8 mouse cellular contexts compared by ENCODE assay signal in the genomic region with DNA sequence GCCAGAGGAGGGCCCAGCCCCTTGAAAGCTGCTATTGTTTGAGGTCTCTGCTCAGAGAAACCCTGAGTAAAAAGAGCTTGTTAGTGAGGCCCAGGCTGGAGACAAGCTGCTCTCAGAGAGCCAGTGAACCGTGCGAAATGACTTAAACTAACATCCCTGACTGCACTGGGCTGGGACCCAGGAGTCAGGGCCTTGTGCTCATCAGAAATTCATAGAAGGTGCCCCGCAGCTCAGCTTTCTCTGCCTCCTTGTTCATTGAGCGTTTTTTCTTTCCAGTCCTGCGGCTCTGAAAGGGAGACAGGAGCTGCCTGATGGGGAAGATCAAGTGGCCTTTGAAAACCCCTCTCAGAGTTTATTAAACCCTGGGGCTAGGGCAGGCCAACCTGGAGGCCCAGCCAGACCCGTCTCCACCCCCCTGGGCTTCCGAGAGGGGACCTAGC.
A peak's percentile ranks its signal among the peaks of the same experiment; 100 is the strongest.
DNase-seq lines count a peak whose midpoint lies in the region; ATAC-seq and TF ChIP-seq lines count a peak whose summit lies in the region.

No protein-coding gene starts in this region.

- no peaks in the 10 kb centered on the region for H3K79me2 ChIP-seq in CH12.LX (replicated peaks; ENCODE audit: control insufficient read depth, extremely low read depth, insufficient read depth, poor library complexity, severe bottlenecking)

- in situ Hi-C loops in CH12.LX (cut with MboI; ENCODE audit: low pct_ligation_motif_present, low pct_unique_long_range_greater_than_20kb, low sequenced_read_pairs), result no loop called here

- DNase-seq in CH12.LX (ENCODE audit: extremely low read depth), result peak; percentile 57
- peak; percentile 54 to 66 for DNase-seq in cerebellum, adult 2 months
- peak; percentile 35 to 37 for DNase-seq in frontal cortex, adult 2 months (ENCODE audit: extremely low spot score in 1 of 2, low spot score in 1 of 2)
- DNase-seq in kidney, postnatal 36 days, result peak; percentile 68 to 72
- no peak for DNase-seq in adrenal gland, postnatal 36 days
- DNase-seq in gastrocnemius, postnatal 36 days, result no peak

- no peak overlapping the region for H3K4me3 ChIP-seq in CH12.LX (replicated peaks in 1 of 3; ENCODE audit: low read depth in 2 of 3, low read length in 2 of 3, poor library complexity in 1 of 3)
- no peak overlapping the region for H3K4me3 ChIP-seq in cerebellum, adult 2 months (replicated peaks; ENCODE audit: insufficient read depth, low read depth, low read length)
- H3K4me3 ChIP-seq in midbrain, embryonic 15.5 days, result no peak overlapping the region

- TF ChIP-seq RAD21 in CH12.LX (IDR thresholded peaks at IDR 0.05; ENCODE audit: low read depth, low read length), result no peak

- dilution Hi-C loops in CH12.LX (cut with MboI; ENCODE audit: extremely low pct_ligation_motif_present, extremely low pct_unique_long_range_greater_than_20kb, low sequenced_read_pairs), result no loop called here

- intact Hi-C loops in gastrocnemius, postnatal 36 days (cut with DNase I), result no loop called here

- no peaks in the 10 kb centered on the region for H3K9me3 ChIP-seq in CH12.LX (replicated peaks; ENCODE audit: low read length)
- H3K9me3 ChIP-seq in midbrain, embryonic 15.5 days, result no peaks in the 10 kb centered on the region

- H3K4me1 ChIP-seq in CH12.LX (ENCODE audit: control insufficient read depth in 1 of 2, insufficient read depth in 2 of 2), result peaks cover 0 to 49% of the 10 kb centered on the region in 2 experiments; a peak in 2 of 4 replicates
- H3K4me1 ChIP-seq in cerebellum, adult 2 months (ENCODE audit: control insufficient read depth, insufficient read depth, low read length), result peaks cover 46% of the 10 kb centered on the region
- peaks cover 30% of the 10 kb centered on the region for H3K4me1 ChIP-seq in midbrain, embryonic 15.5 days

- H3K27me3 ChIP-seq in CH12.LX (replicated peaks), result no peaks in the 10 kb centered on the region
- no peaks in the 10 kb centered on the region for H3K27me3 ChIP-seq in cerebellum, adult 2 months (ENCODE audit: control insufficient read depth, insufficient read depth, low read length)
- H3K27me3 ChIP-seq in midbrain, embryonic 15.5 days (replicated peaks), result peaks cover 24% of the 10 kb centered on the region

- H3K9ac ChIP-seq in CH12.LX (ENCODE audit: insufficient read depth, low read depth), result no peak overlapping the region
- H3K9ac ChIP-seq in midbrain, embryonic 15.5 days, result 0 out of 2 replicates have a peak overlapping the region, but pooled peaks have one; percentile 2

- no peak overlapping the region for H3K27ac ChIP-seq in CH12.LX (ENCODE audit: insufficient read depth, low read depth)
- peak overlapping the region; percentile 26; the same call in 1 of the 2 replicates for H3K27ac ChIP-seq in cerebellum, adult 2 months (ENCODE audit: insufficient read depth, low read length)
- H3K27ac ChIP-seq in midbrain, embryonic 15.5 days, result peak overlapping the region; percentile 56

- TF ChIP-seq EP300 in CH12.LX (IDR thresholded peaks at IDR 0.05; ENCODE audit: low read length), result no peak

- TF ChIP-seq CTCF in CH12.LX (conservative IDR thresholded peaks at IDR 0.05 in 1 of 2, IDR thresholded peaks at IDR 0.05 in 1 of 2; ENCODE audit: low read depth in 2 of 2, low read length in 2 of 2), result no peak
- no peak for TF ChIP-seq CTCF in cerebellum, adult 2 months (IDR thresholded peaks at IDR 0.05; ENCODE audit: borderline replicate concordance, insufficient read depth, low read depth, low read length)

- ATAC-seq in midbrain, embryonic 15.5 days (replicated peaks), result peak; percentile 84
- no peak for ATAC-seq in activated CD4-positive, CD25-positive, alpha-beta regulatory T cell, adult 4 months

- WGBS in cerebellum, adult 2 months, result 31% methylated on average over 7 of the region's 7 CpGs
- 5% methylated on average over 7 of the region's 7 CpGs for WGBS in midbrain, embryonic 15.5 days

- no peaks in the 10 kb centered on the region for H3K36me3 ChIP-seq in CH12.LX (replicated peaks in 1 of 2; ENCODE audit: control insufficient read depth in 1 of 2, insufficient read depth in 1 of 2, low read length in 1 of 2)
- H3K36me3 ChIP-seq in midbrain, embryonic 15.5 days (replicated peaks), result no peaks in the 10 kb centered on the region

- TF ChIP-seq POLR2A in CH12.LX (IDR thresholded peaks at IDR 0.05; ENCODE audit: low read depth, low read length), result no peak
- no peak for TF ChIP-seq POLR2A in cerebellum, adult 2 months (IDR thresholded peaks at IDR 0.05; ENCODE audit: borderline replicate concordance, insufficient read depth, low read length)

- H3K4me2 ChIP-seq in CH12.LX (ENCODE audit: insufficient read depth, low read depth, poor library complexity, severe bottlenecking), result no peak overlapping the region
- no peak overlapping the region for H3K4me2 ChIP-seq in midbrain, embryonic 15.5 days

TF ChIP-seq in CH12.LX, 34 proteins besides CTCF, POLR2A, EP300 and RAD21:
- TF ChIP-seq GABPA (IDR thresholded peaks at IDR 0.05; ENCODE audit: insufficient replicate concordance, low read depth, low read length) (no peak), ELF1 (IDR thresholded peaks at IDR 0.05; ENCODE audit: low read depth, low read length) (no peak), RCOR1 (conservative IDR thresholded peaks at IDR 0.05; ENCODE audit: low read depth, low read length) (no peak), ZMIZ1 (IDR thresholded peaks at IDR 0.05; ENCODE audit: low read depth, low read length) (no peak), NELFE (IDR thresholded peaks at IDR 0.05; ENCODE audit: low read depth, low read length) (no peak), POLR2AphosphoS2 (IDR thresholded peaks at IDR 0.05; ENCODE audit: low read depth, low read length) (no peak), NRF1 (IDR thresholded peaks at IDR 0.05; ENCODE audit: low read depth, low read length) (no peak), MXI1 (IDR thresholded peaks at IDR 0.05; ENCODE audit: low read depth, low read length) (no peak), BHLHE40 (IDR thresholded peaks at IDR 0.05; ENCODE audit: low read depth, low read length) (no peak), ZNF384 (IDR thresholded peaks at IDR 0.05; ENCODE audit: low read depth, low read length) (no peak), IRF4 (IDR thresholded peaks at IDR 0.05; ENCODE audit: low read depth, low read length) (no peak)
TF ChIP-seq in CH12.LX: peak in this region for 0.

Comparison
In these comparisons a context has a peak if more than half of its experiments do, and no peak if none do; other contexts are left out.
1. DNase-seq: peak in CH12.LX (single experiment), cerebellum, adult 2 months (2 of 2), frontal cortex, adult 2 months (2 of 2) and kidney, postnatal 36 days (2 of 2); none in adrenal gland, postnatal 36 days (0 of 2) and gastrocnemius, postnatal 36 days (0 of 2).